ENCODE assay signal across 16 mouse cellular contexts in the genomic region with DNA sequence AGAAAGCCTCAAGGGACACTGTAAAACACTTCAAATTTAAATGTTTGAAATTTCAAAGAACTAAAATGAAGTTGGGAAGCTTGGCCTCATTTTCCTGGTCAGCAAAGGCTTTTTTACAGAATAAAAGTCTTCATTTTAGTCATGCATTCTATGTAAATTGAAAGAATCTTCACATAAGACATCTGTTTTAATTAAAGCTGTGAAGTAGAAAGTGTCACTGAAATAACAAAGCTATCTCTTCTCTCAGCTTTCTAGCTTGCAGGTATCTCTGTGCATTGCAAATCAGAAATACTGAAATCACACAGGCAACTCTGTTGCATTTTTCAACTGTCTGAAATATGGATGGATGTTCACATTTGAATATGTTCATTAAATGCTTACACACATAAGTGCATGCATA.
"Had no signal": no experiment of that assay in that cellular context is flagged by ENCODE, and none has a peak within 500 bp of the region (broad histone marks: within the 10 kb centered on the region; RNA-seq: fewer than 3 reads in every experiment).

No protein-coding gene starts in this region.

- DNase-seq: lung, adult 18-20 months; lung, embryonic 14.5 days; lung, postnatal 10 days; lung, postnatal 36 days; right cerebral cortex, postnatal 14 days; thymus, adult 18-20 months; thymus, postnatal 14 days; thymus, postnatal 36 days had no signal

- H3K9me3 ChIP-seq: megakaryocyte, embryonic 14.5 days; midbrain, embryonic 13.5 days; neural tube, embryonic 12.5 days; stomach, embryonic 15.5 days had no signal

- ATAC-seq: midbrain, embryonic 13.5 days had no signal

- H3K27ac ChIP-seq: liver, embryonic 14.5 days; macrophage; midbrain, embryonic 13.5 days; neural tube, embryonic 12.5 days; stomach, embryonic 15.5 days; stomach, postnatal 0 days had no signal

- H3K4me3 ChIP-seq: megakaryocyte, embryonic 14.5 days; midbrain, embryonic 13.5 days; neural tube, embryonic 12.5 days; stomach, embryonic 15.5 days had no signal

- H3K36me3 ChIP-seq: midbrain, embryonic 13.5 days; neural tube, embryonic 12.5 days; stomach, embryonic 15.5 days had no signal

- H3K9ac ChIP-seq: liver, embryonic 14.5 days; lung, embryonic 14.5 days; midbrain, embryonic 13.5 days; neural tube, embryonic 12.5 days; stomach, embryonic 15.5 days had no signal

- H3K4me2 ChIP-seq: lung, embryonic 14.5 days; midbrain, embryonic 11.5 days; midbrain, embryonic 13.5 days; neural tube, embryonic 12.5 days; stomach, embryonic 15.5 days had no signal

- H3K4me1 ChIP-seq: megakaryocyte, embryonic 14.5 days; midbrain, embryonic 13.5 days; neural tube, embryonic 12.5 days; stomach, embryonic 15.5 days had no signal

- H3K27me3 ChIP-seq: megakaryocyte, embryonic 14.5 days; midbrain, embryonic 13.5 days; neural tube, embryonic 12.5 days; stomach, embryonic 15.5 days had no signal
